Mouse (Mus musculus): Measurements from ENCODE around the gene H2afv.
A peak's percentile ranks its signal among the peaks of the same experiment; 100 is the strongest.

The H2afv gene

GRCm38 (mm10) chr11:6444077-6444853, at the start of gene H2afv:
Gene H2afv, minus strand, starts transcription at chr11:6444443.
- DNase-seq: peak; percentile 99 to 100

- DNase-seq: peak; percentile 70 to 85
These were observed 45.7 kb upstream of the H2afv start for GRCm38 (mm10) chr11:6489691-6490503.

GRCm38 (mm10) chr11:6489257-6489656, 45.0 kb upstream of the H2afv start:
- no peak for DNase-seq

- DNase-seq: no peak
These were observed 43.9 kb upstream of the H2afv start for GRCm38 (mm10) chr11:6488041-6488684.

GRCm38 (mm10) chr11:6487496-6487895, 43.3 kb upstream of the H2afv start:
- no peak for DNase-seq

- DNase-seq: no peak
These were observed 42.7 kb upstream of the H2afv start for GRCm38 (mm10) chr11:6486916-6487315.

- no peak for DNase-seq
These were observed 40.2 kb upstream of the H2afv start for GRCm38 (mm10) chr11:6484244-6484959.

GRCm38 (mm10) chr11:6483103-6483502, 38.9 kb upstream of the H2afv start:
- DNase-seq: no peak

GRCm38 (mm10) chr11:6481669-6482185, 37.5 kb upstream of the H2afv start:
- DNase-seq: peak; percentile 81 to 85

GRCm38 (mm10) chr11:6480681-6481405, 36.6 kb upstream of the H2afv start:
- peak; percentile 27 to 44 for DNase-seq

GRCm38 (mm10) chr11:6480191-6480590, 35.9 kb upstream of the H2afv start:
- peak; percentile 84 to 87 for DNase-seq

- peak; percentile 32 to 44 for DNase-seq
These were observed 35.0 kb upstream of the H2afv start for GRCm38 (mm10) chr11:6479231-6479630.

GRCm38 (mm10) chr11:6477350-6477749, 33.1 kb upstream of the H2afv start:
- no peak for DNase-seq

GRCm38 (mm10) chr11:6476876-6477275, 32.6 kb upstream of the H2afv start:
- DNase-seq: no peak

- peak; percentile 96 to 98 for DNase-seq
These were observed 31.7 kb upstream of the H2afv start, which contains the start of gene Purb for GRCm38 (mm10) chr11:6475867-6476484. Gene Purb, minus strand, starts transcription at chr11:6475917.

- peak; percentile 76 to 77 for DNase-seq
These were observed 30.9 kb upstream of the H2afv start for GRCm38 (mm10) chr11:6474874-6475731.

GRCm38 (mm10) chr11:6474381-6474780, 30.1 kb upstream of the H2afv start:
- no peak for DNase-seq

GRCm38 (mm10) chr11:6472076-6472475, 27.8 kb upstream of the H2afv start:
- DNase-seq: no peak

GRCm38 (mm10) chr11:6471493-6471892, 27.2 kb upstream of the H2afv start:
- DNase-seq: no peak

GRCm38 (mm10) chr11:6471054-6471453, 26.8 kb upstream of the H2afv start:
- no peak for DNase-seq

All from cerebellum, postnatal 25 days (tissue).